In the genomic region with DNA sequence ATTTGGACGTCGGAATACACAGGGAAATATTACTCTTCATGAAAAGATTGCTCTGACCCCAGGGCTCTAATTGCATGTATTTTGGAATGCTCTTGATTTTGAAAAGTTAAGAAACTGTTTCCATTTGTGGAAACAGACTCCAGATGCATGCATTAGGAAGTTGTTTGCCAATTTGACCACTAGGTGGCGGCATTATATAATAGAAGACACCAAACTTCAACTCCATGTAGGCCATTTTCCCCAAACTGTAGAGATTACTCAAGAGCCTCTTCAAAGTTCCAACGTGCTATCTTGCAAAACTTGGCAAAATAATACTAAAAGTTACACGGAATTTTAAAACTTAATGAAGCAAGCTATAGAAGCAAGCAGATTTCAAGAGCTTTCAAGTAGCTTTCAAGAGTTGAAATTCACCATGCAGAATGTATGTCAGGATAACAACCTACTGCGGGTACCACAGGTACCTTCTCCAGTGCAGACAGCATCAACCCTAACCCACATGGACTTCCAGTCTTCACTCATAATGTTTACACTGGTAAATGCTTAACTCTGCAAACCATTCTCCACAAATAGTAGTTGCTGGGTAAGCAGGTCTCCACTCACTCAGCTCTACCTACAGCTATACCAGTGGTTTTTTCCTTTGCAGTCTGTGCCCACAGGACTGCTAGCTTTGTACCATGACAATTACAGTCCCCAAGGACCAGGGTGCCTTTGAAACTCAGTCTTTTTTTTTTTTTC, we compare ENCODE assay signal across 9 mouse cellular contexts.
DNase-seq lines count a peak whose midpoint lies in the region; ATAC-seq and TF ChIP-seq lines count a peak whose summit lies in the region.
"Had no signal": no experiment of that assay in that cellular context is flagged by ENCODE, and none has a peak within 500 bp of the region (broad histone marks: within the 10 kb centered on the region; RNA-seq: fewer than 3 reads in every experiment).

No protein-coding gene starts in this region.

- WGBS in embryonic facial prominence, embryonic 14.5 days, result 17% methylated on average over 6 of the region's 6 CpGs
- 13% methylated on average over 6 of the region's 6 CpGs for WGBS in kidney, adult 2 months
- WGBS in limb, embryonic 14.5 days, result 19% methylated on average over 6 of the region's 6 CpGs

- H3K36me3 ChIP-seq in embryonic facial prominence, embryonic 14.5 days (ENCODE audit: control insufficient read depth, insufficient read depth, low read length), result no peaks in the 10 kb centered on the region
- no peaks in the 10 kb centered on the region for H3K36me3 ChIP-seq in kidney, adult 2 months (ENCODE audit: control insufficient read depth, insufficient read depth, low read length)
- H3K36me3 ChIP-seq in limb, embryonic 14.5 days (ENCODE audit: control insufficient read depth, insufficient read depth, low read length), result no peaks in the 10 kb centered on the region
- H3K36me3 ChIP-seq: neural tube, embryonic 13.5 days had no signal

- no peak for ATAC-seq in embryonic facial prominence, embryonic 14.5 days (ENCODE audit: low read depth)
- no peak for ATAC-seq in limb, embryonic 14.5 days (ENCODE audit: low FRiP score, low read depth)

- DNase-seq in urinary bladder, postnatal 14 days (ENCODE audit: low spot score), result peak; percentile 72
- no peak for DNase-seq in urinary bladder, postnatal 4 days (ENCODE audit: low spot score in 2 of 2)
- DNase-seq in adrenal gland, postnatal 36 days, result peak; percentile 48 to 64
- DNase-seq in embryonic facial prominence, embryonic 14.5 days (ENCODE audit: low spot score), result peak; percentile 87
- DNase-seq in kidney, adult 2 months, result peak; percentile 73
- DNase-seq in limb, embryonic 14.5 days (ENCODE audit: low spot score), result peak; percentile 80
- DNase-seq in retina, postnatal 1 day, result peak; percentile 79
- no peak for DNase-seq in urinary bladder, adult 18-20 months (ENCODE audit: low spot score in 2 of 2)

- no peak overlapping the region for H3K27ac ChIP-seq in embryonic facial prominence, embryonic 14.5 days (replicated peaks; ENCODE audit: low read depth, low read length)
- H3K27ac ChIP-seq in kidney, adult 2 months (ENCODE audit: insufficient read depth, low read depth, low read length), result no peak overlapping the region
- H3K27ac ChIP-seq in limb, embryonic 14.5 days (replicated peaks; ENCODE audit: low read depth, low read length), result no peak overlapping the region
- H3K27ac ChIP-seq: neural tube, embryonic 13.5 days had no signal

- H3K27me3 ChIP-seq in embryonic facial prominence, embryonic 14.5 days (replicated peaks; ENCODE audit: control insufficient read depth, insufficient read depth, low read length), result no peaks in the 10 kb centered on the region
- no peaks in the 10 kb centered on the region for H3K27me3 ChIP-seq in kidney, adult 2 months (replicated peaks; ENCODE audit: control insufficient read depth, insufficient read depth, low read length)
- H3K27me3 ChIP-seq in limb, embryonic 14.5 days (ENCODE audit: control insufficient read depth, insufficient read depth, low read length), result no peaks in the 10 kb centered on the region
- H3K27me3 ChIP-seq: neural tube, embryonic 13.5 days had no signal

- H3K9me3 ChIP-seq in embryonic facial prominence, embryonic 14.5 days (ENCODE audit: control insufficient read depth, low read length), result no peaks in the 10 kb centered on the region
- no peaks in the 10 kb centered on the region for H3K9me3 ChIP-seq in limb, embryonic 14.5 days (ENCODE audit: control insufficient read depth, low read length)
- H3K9me3 ChIP-seq: neural tube, embryonic 13.5 days had no signal

- no peak for TF ChIP-seq POLR2A in kidney, adult 2 months (IDR thresholded peaks at IDR 0.05; ENCODE audit: low read depth, low read length)
- TF ChIP-seq POLR2A in limb, embryonic 14.5 days (IDR thresholded peaks at IDR 0.05; ENCODE audit: borderline replicate concordance, extremely low read depth, insufficient read depth, insufficient read length), result no peak

- no peak overlapping the region for H3K4me2 ChIP-seq in embryonic facial prominence, embryonic 14.5 days (ENCODE audit: low read depth, low read length)
- no peak overlapping the region for H3K4me2 ChIP-seq in limb, embryonic 14.5 days (replicated peaks; ENCODE audit: low read depth, low read length, severe bottlenecking)
- H3K4me2 ChIP-seq: neural tube, embryonic 13.5 days had no signal

- H3K4me1 ChIP-seq in embryonic facial prominence, embryonic 14.5 days (ENCODE audit: control insufficient read depth, insufficient read depth, low read length), result no peaks in the 10 kb centered on the region
- H3K4me1 ChIP-seq in kidney, adult 2 months (ENCODE audit: control insufficient read depth, insufficient read depth, low read length), result no peaks in the 10 kb centered on the region
- H3K4me1 ChIP-seq in limb, embryonic 14.5 days (ENCODE audit: control insufficient read depth, insufficient read depth, low read length), result no peaks in the 10 kb centered on the region
- H3K4me1 ChIP-seq: neural tube, embryonic 13.5 days had no signal

- H3K4me3 ChIP-seq in embryonic facial prominence, embryonic 14.5 days (ENCODE audit: low read depth, low read length), result no peak overlapping the region
- no peak overlapping the region for H3K4me3 ChIP-seq in kidney, adult 2 months (ENCODE audit: insufficient read depth, low read depth, low read length)
- H3K4me3 ChIP-seq in limb, embryonic 14.5 days (replicated peaks; ENCODE audit: low read length), result no peak overlapping the region
- H3K4me3 ChIP-seq: neural tube, embryonic 13.5 days had no signal

- peak; percentile 35 for TF ChIP-seq CTCF in kidney, adult 2 months (conservative IDR thresholded peaks at IDR 0.05; ENCODE audit: insufficient read depth, insufficient read length, low read depth, low read length)

- H3K9ac ChIP-seq in embryonic facial prominence, embryonic 14.5 days (ENCODE audit: low read depth, low read length), result no peak overlapping the region
- no peak overlapping the region for H3K9ac ChIP-seq in limb, embryonic 14.5 days (ENCODE audit: low read depth, low read length, severe bottlenecking)
- H3K9ac ChIP-seq: neural tube, embryonic 13.5 days had no signal

Comparison
In these comparisons a context has a peak if more than half of its experiments do, and no peak if none do; other contexts are left out.
1. DNase-seq: peak in urinary bladder, postnatal 14 days (single experiment), adrenal gland, postnatal 36 days (2 of 2), embryonic facial prominence, embryonic 14.5 days (single experiment), kidney, adult 2 months (single experiment), limb, embryonic 14.5 days (single experiment) and retina, postnatal 1 day (single experiment); none in urinary bladder, postnatal 4 days (0 of 2) and urinary bladder, adult 18-20 months (0 of 2).